Mouse (Mus musculus): Measurements from ENCODE around the gene Camp. TPM values are rescaled to one million over a fixed set of nuclear protein-coding genes. Genes with fewer than 3 reads are reported as not detected.

The Camp gene
- polyA plus RNA-seq, 1 experiment from 2014 or later, result 4.5 TPM

Small RNAs within 50 kb of the gene (microRNA-seq; reads per million reads assigned to microRNA genes)
- 1.0 reads per million for gene Mir7089

Other genes with a start within 250 kb of the Camp start
- 0.32 and 0.44 TPM in 2 replicates for gene Fbxw24, start 223.6 kb downstream of the Camp start, polyA plus RNA-seq (2015; fragmentation: Nextera tagmentation; extraction: Ambion mirVana)
- gene Fbxw25, start 185.0 kb downstream of the Camp start, polyA plus RNA-seq (2015; fragmentation: Nextera tagmentation; extraction: Ambion mirVana), result 0.10 and 0.21 TPM in 2 replicates
- 0.10 TPM in 1 of 2 replicates, not detected in the other for gene Fbxw18, start 146.9 kb downstream of the Camp start, polyA plus RNA-seq (2015; fragmentation: Nextera tagmentation; extraction: Ambion mirVana)
- not detected in 2 replicates for gene Fbxw26, start 103.5 kb downstream of the Camp start, polyA plus RNA-seq (2015; fragmentation: Nextera tagmentation; extraction: Ambion mirVana)
- gene Fbxw27, start 58.9 kb downstream of the Camp start, polyA plus RNA-seq (2015; fragmentation: Nextera tagmentation; extraction: Ambion mirVana), result not detected in 2 replicates
- gene Spink8, start 37.3 kb downstream of the Camp start, polyA plus RNA-seq (2015; fragmentation: Nextera tagmentation; extraction: Ambion mirVana), result 14.2 and 14.3 TPM in 2 replicates
- 70.2 and 78.4 TPM in 2 replicates for gene Nme6, start 16.9 kb downstream of the Camp start, polyA plus RNA-seq (2015; fragmentation: Nextera tagmentation; extraction: Ambion mirVana)
- 26.3 and 29.5 TPM in 2 replicates for gene Cdc25a, start 26.0 kb upstream of the Camp start, polyA plus RNA-seq (2015; fragmentation: Nextera tagmentation; extraction: Ambion mirVana)
- gene Map4, start 81.8 kb upstream of the Camp start, polyA plus RNA-seq (2015; fragmentation: Nextera tagmentation; extraction: Ambion mirVana), result 56.2 and 62.0 TPM in 2 replicates

Measured in kidney, embryonic 15.5 days (tissue).